Mouse (Mus musculus): ENCODE results near the gene Trpm8.
A peak's percentile ranks its signal among the peaks of the same experiment; 100 is the strongest.

Trpm8 gene

DNA sequence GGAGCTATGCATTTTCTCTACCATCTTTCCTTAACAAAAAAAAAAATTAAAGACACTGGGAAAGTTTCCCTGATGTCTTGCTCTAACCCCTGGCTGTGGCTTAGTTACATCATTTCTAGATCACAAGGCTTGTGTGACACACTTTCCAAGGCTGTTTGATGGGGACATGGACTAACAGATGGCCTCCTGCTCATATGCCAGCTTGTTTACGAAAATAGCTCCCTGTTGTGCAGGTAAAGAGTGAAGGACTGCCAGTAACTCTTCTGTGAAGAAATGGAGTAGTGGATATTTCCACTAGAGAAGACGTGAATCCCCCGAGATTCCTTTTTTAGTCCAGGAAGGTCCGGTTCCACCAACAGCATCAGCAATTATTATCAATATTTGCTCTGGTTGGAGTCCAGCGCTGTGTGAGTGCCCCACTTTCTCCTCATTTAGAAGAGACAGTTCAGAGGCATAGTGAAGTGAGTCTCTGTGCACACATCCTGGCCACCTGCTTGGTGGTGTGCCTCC, 71.1 kb downstream of the Trpm8 start:
- no peak for DNase-seq (ENCODE audit: extremely low spot score, low read depth, low spot score)

DNA sequence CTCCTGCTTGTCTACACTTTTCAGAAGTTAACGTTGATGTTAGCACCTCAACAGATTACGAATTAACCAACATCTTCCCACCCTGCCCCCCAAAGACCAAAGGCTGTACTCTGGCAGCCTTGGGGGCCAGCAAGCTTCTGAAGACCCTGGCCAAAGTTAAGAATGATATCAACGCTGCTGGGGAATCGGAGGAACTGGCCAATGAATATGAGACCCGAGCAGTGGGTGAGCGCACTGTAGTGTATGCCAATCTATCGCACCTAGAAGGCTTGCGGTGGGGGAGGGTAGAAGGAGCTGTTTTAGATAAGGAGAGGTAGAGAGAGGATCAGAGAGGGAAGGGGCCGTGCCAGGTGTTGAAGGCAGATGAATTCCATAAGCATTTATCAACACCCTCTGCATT, 73.3 kb downstream of the Trpm8 start:
- DNase-seq (ENCODE audit: extremely low spot score, low read depth, low spot score), result no peak

DNA sequence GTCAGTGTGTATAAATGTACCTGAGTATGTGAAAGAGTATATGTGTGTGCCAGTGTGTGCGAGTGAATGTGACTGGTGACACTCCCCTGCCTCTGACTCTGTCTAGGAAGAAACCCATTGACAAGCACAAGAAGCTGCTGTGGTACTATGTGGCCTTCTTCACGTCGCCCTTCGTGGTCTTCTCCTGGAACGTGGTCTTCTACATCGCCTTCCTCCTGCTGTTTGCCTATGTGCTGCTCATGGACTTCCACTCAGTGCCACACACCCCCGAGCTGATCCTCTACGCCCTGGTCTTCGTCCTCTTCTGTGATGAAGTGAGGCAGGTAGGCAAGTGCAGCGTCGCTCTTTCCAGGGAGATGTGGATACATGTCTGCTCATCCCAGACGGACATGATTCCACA, 77.6 kb downstream of the Trpm8 start:
- DNase-seq (ENCODE audit: extremely low spot score, low read depth, low spot score), result no peak

DNA sequence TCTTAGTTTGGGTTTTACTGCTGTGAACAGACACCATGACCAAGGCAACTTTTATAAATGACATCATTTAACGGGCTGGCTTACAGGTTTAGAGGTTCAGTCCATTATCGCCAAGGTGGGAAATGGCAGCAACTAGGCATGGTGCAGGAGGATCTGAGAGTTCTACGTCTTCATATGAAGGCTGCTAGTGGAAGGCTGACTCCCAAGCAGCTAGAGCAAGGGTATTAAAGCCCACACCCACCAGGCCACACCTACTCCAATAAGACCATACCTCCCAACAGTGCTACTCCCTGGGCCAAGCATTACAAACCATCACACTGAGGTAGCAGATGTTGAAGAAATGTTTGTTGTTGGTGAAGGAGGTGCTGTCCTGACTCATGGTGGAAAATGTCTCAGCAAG, 78.2 kb downstream of the Trpm8 start:
- no peak for DNase-seq (ENCODE audit: extremely low spot score, low read depth, low spot score)

DNA sequence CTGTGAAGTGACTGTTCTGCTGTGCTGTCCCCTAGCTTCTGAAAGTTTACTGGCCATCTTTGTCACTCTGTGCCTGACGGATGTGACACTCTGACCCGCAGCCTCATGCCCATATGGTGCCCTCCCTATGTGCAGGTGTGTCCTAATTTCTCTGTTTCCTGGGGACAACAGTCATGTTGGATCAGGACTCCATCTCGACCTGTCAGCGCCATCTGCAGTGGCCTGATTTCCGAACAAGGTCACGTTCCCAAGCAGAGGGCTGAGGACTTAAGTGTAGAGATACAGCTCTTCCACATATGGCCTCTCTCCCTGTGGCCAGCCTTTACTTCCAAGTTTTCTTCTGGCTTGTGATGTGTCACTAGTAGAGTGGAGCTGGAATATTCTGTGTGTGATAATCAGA, 79.2 kb downstream of the Trpm8 start:
- DNase-seq (ENCODE audit: extremely low spot score, low read depth, low spot score), result no peak

DNA sequence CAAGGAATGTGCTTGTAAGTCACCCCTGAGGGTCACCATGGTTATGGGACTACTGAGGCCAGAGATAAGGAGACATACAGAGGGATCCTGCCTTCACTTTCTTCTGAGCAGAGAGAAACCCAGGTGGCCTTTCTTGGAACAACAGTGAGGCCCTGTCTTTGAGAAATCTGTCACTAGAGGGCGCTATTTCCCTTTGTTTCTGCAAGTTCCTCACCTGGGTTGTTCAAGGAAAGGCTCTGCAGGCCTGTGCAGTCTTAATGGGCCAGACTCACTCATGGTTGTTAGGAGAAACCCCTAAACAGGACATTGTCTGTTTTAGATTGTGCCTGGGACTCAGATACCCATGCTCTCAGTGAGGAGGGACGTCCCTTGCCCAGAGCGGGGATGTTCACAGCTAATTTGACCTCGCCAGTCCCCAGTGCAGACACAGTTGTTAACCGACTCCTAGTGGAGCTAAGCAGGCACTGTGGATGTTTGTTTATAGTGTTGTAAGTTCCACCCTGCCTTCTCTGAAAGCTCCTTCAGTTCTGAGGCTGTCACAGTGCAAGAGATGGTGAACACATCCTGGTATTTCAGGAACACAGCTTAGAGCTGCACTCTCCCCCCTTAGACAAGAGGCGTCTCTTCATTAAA, 80.1 kb downstream of the Trpm8 start:
- peak; percentile 93 for DNase-seq (ENCODE audit: extremely low spot score, low read depth, low spot score)

DNA sequence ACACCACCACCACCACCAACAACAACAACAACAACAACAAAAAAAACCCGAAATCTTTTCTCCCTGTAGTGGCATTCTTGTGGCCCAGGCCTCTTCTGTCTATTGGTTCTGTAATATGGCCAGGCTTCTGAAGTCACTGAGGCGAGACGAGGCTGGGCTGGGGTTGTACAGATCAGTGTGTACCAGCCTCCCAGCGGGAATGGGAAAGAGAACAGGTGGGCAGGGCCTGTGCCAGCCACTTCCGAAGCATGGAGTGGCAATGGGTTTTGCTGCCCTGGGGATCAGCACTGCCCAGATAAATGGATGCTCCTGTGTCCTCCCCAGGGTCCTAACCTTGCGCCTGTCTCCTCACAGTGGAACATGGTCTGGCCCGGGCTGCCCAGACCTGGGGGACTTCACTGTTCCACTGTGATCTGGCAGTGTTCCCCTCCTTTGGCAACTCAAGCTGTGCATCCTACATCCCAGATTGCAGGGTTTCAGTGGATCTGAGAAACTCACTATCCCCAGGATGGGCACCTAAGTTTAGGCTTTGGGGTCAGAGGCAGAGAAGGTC, 80.7 kb downstream of the Trpm8 start:
- DNase-seq (ENCODE audit: extremely low spot score, low read depth, low spot score), result no peak

DNA sequence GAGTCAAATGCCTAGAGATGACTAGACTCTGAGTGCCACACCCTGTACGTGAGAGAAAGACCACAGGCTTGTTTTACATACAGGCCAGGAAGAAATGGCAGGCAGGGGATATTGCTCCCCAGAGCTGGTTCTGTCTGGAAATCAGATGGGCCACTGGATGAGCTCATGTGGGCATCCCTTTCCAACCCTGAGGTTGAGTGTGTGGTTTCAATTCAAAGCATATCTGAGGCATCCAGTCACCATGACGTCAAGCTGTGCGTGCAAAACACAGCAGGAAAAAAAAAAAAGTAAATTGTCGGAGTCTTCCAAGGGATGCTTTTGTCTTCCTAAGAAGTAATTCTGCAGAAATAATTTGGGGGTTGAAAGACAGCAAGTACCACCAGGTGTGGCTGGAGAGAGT, 83.6 kb downstream of the Trpm8 start:
- DNase-seq (ENCODE audit: extremely low spot score, low read depth, low spot score), result no peak

DNA sequence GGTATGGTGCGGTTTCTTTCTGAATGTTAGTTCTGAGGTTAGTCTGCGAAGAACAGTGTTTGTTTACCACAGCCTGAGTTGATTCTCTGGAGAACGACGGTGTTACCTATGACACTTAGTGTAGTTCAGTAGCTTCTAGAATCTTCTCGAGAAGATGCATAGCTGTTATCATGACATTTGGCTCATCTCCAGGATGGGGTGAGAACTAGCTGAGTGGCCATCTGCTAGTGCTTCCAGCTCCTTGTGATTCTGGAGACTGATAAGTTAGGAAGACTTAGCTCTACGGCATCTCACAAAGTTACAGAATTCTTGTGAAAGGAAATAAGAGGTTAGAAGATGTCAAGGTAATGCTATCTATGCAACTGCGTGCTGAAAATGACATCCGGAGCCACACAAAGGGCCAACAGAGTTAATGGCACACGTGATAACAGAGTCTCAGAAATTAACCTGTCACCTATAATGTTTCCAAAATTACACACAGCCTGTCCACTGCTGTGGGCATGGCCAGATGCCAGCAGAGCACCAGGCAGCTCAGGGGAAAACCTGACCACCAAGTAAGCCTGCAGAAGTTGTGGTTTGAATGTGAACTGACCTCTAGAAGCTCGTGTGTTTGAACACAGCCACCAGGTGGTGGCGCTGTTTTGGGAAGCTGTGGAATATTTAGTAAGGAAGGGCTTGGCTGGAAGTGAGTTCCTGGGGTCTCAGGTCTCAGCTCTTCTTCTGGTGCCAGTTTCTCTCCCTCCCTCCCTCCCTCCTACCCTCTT, 89.6 kb downstream of the Trpm8 start:
- no peak for DNase-seq (ENCODE audit: extremely low spot score, low read depth, low spot score)

DNA sequence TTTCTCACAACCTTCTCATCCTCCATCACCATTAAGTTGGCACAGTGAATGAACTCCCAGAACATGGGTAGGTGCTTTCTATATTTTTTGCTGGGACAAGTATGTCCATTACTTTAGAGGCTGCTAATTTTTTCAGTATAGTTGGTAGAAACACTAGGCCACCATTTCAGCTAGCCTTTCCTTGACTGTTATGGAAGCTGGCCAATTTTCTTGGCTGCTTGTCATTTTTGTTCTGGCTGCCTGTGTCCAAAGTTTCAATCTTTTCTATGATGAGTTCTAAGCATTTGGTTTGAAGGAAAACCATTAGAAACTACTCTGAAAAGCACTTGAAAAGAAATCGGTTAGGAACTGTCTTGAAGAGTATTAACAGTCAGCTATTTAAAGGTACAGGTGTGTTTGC, 101.0 kb downstream of the Trpm8 start:
- no peak for DNase-seq (ENCODE audit: extremely low spot score, low read depth, low spot score)

DNA sequence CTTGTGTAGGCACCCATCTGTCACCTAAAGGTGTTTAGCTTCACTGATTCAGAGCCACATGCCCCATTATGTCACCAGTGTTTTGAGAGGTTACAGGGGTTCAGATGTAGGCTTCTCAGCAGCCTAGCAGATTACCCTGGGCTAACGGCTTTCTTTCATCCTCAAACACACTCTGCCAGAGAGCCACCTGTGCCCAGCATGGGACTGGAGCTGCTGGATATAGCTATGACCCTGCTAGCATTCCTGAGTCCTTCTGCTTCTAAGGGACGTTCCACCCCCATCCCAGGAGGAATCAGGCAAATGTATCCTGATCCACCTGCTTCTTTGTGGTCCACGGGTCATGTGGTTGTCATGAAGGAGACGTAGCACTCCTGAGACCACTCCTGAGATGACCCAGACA, 114.2 kb downstream of the Trpm8 start:
- no peak for DNase-seq (ENCODE audit: extremely low spot score, low read depth, low spot score)

DNA sequence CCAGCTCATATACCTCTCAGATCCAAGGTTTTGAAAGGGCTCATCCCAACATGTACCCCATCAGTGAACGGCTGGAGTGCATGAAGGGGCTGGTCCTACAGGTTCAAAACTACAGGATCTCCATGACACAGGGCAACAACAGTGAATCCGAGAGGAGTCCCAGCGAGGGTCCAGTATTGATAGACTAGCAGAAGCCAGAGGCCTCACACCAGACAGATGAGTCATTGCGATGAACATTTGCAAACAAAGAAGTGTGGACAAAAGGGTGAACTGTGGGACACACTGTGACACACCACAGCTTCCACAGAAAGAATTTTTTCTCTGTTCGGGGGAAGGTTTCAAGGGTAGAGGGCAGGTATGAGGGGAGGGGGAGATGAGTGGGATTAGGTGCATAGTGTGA, 115.9 kb downstream of the Trpm8 start:
- no peak for DNase-seq (ENCODE audit: extremely low spot score, low read depth, low spot score)

DNA sequence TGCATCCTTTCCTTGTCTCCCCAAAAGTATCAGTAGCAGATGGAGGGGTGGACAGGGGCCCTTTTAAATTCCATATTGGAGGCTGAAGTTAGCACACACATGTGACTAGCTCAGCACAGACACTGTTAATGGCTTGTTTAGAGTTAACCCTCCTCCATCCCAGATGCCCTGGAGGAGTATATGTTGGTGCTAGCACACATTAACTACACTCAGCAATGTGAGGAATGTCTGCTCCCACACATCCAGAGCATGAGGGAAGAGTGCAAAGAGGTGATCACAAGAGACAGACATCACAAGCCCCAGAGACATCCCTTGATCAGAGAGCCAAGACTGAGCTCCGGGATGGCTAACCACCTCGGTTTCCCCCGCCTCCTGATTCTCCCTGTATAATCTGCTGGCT, 125.9 kb downstream of the Trpm8 start:
- DNase-seq (ENCODE audit: extremely low spot score, low read depth, low spot score), result no peak

DNA sequence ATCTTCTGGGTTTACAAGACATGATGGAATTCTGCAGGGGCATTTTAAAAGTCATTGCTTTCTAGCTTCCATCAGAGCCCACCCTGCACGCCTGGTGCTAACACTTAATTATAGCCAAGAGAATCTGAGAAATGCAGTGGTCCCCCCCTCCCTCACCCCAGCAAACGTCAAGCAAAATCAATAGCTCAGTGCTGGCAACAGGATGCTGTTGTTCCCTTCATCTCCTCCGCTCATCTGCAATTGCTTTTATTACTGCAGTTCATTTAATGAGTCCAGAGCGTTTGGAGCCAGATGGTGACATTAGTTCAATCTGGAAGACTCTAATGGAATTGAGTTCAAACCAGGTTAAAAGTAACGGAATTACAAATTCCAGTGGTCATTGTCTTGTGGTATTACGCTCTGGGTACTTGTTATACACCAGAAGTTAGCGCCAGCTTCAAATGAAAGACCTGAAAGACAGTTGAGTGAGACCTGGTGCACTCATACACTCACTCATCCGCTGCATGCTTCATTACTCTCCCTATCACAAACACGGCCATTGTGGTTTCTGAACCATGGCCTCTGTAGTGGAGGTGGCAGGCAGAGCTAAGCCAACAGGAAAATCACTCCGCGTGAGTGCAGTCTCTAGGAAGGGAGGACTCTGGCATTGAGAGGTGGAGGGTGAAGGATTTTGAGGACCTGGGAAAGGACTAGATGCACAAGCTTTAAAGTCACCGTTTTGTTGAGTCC, 128.8 kb downstream of the Trpm8 start:
- DNase-seq (ENCODE audit: extremely low spot score, low read depth, low spot score), result no peak

DNA sequence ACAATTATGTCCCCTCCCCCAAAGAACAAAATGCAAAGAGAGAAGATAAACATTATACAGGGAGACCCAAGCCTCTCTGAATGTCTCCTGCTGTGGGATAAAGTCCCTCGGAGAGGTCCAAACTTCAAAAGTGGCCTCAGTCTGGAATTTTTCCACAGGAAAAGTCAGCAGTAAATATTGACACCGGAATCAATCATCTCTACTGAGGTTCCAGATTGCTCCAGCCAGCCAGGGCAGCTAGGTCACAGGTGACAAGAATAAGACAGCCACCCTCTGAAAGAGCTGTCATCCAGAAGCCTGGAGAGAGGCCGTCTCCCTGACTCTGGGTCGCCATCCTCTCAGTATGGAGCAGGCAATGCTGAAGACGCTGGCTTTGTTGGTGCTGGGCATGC, 129.3 kb downstream of the Trpm8 start, which contains the start of gene Spp2:
TSS of gene Spp2 (plus strand) at position 155 of the 392 bp plus-strand sequence.
- no peak for DNase-seq (ENCODE audit: extremely low spot score, low read depth, low spot score)

DNA sequence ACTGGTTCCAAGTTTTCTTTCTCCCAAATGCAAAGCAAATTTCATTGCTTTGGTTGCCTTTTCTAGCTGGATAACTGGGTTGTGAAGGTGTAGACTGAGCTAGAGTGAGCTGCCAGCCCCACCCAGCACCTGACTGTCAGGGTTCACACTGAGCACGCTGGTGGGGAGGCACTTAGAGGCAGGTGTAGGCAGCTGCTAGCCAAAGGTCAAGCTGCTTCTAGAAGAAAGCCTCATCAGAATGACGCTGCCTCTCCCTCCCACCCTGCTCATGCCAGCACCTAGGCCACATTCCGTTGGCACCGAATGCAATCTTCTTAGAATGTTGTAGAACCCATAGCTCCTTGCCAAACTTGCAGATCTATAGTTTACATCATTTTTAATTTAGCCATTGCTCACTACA, 130.9 kb downstream of the Trpm8 start:
- no peak for DNase-seq (ENCODE audit: extremely low spot score, low read depth, low spot score)

DNA sequence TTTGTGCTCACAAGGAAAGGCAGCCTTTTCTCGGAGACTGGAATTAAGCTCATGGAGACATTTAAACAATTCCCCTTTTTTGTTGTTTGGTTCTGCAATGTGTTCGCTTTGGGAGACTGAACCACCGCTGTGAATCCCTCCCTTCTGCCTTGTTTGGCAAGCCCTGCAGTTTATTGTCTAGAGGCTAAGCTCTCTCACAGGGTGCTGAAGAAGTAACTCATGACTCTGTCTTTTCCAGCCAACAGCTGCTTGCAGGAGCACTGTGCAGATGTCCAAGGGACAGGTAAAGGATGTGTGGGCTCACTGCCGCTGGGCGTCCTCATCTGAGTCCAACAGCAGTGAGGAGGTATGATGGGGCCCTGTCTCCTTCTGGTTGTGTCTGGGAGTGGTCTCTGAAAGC, 134.6 kb downstream of the Trpm8 start:
- DNase-seq (ENCODE audit: extremely low spot score, low read depth, low spot score), result no peak

DNA sequence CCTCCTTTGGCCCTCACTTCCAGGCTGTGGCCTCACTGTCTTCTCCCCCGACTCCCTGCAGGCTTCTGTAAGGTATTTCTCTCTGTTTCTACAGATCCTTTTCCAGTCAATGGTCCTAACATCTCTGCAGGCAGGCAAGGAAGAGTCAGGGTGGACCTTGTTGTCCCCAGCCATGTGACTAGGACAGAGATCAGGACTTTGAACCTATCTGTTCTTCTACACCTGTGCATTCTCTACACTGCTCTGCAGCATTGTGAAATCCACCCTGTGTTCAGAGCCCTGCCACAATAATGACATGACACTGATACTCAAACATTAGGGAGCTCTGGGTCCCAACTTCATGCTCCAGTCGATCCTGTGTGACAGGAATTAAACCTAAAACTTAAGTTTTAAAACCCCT, 141.5 kb downstream of the Trpm8 start:
- no peak for DNase-seq (ENCODE audit: extremely low spot score, low read depth, low spot score)

DNA sequence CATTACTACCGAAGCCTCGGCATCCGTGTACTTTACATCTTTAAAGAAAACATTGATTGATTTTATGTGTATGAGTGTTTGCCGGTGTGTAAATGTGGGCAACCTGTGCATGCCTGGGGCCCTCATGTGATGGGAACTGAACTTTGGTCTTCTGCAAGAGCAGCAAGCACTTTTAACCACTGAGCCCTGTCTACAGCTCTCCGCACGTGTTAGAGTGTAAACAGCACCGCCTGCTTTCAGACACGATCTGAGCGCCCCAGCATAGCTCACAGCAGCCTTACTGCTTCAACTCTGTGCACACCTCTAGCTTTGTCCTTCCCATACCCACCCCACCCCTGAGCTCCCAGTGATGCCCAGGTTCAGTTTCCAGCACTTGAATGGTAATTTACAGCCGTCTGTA, 144.6 kb downstream of the Trpm8 start:
- DNase-seq (ENCODE audit: extremely low spot score, low read depth, low spot score), result no peak

DNA sequence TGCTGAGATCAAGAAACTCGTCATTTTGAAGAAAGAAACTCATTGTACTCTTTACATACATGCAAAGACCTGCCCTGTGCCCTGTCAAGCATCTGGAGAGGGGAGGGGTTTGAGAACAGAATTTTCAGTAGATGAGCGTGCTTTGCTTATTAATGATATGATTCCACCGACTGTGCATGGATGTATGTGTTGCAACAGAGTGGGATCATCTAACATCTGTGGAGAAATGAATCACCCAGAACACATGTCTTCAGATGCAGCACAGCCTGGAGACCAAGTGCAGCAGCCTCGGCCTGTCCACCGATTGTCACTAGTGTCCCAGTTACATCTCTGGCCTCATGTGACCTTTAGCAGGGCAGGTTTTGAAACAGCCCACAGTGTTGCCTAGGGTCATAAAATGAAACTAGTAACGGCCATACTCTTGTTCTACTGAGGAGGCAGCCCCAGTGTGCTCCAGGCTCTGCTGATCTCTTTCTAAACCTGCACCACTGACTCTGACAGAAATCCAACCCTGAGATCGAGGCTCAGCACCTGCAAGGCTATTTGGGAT, 145.5 kb downstream of the Trpm8 start:
- no peak for DNase-seq (ENCODE audit: extremely low spot score, low read depth, low spot score)

DNA sequence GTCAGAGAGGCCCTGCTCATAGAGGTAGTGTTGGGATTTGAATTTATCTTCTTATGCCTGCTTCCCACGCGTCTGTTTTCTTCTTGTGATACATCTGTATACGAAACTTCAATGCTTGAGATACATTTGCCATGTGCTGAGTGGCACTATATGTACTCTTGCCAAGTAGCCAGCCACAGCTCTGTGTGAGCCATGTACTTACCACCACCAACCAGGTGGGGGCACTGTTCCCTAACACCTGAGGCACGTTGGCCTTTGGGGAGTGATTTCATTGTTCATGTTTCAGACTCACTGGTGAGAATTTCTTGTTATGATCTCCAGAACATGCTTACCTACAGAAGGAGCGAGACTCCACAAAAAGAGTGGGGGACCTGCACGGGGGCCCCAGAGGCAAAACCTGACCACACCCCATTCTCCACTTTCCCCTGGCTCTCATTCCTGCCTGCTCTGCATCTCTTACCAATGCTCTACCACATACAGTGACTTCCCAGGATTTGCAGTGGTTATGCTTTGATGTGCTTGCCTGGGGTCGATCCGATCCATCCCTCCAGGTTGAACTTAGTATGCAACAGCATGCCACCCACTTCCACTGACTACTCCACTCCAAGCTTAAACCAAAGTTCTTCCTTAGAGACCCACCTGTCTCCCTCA, 147.3 kb downstream of the Trpm8 start:
- DNase-seq (ENCODE audit: extremely low spot score, low read depth, low spot score), result peak; percentile 63
